Mouse (Mus musculus): ENCODE results near the gene Fam81a. TPM values are rescaled to one million over a fixed set of nuclear protein-coding genes. Genes with fewer than 3 reads are reported as not detected.

Fam81a gene
- polyA plus RNA-seq, 1 experiment, result 0.26 TPM

DNA sequence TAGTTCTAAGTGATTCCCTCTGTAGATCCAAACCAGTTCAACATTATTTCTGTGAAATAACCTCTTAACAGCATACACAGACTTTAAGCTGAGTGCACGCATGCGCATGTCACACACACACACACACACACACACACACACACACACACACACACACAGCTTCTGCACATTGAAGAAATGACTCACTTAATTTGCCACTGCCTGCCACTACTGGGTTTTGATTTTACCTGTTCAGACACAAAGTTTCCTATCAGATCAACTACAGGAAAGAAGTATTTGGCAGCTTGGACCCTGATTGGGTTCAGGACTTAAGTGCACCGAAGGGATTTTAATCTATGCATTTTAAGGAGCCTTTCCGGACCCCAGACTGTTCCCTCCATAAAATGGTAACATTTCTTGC is 2.0 kb downstream of the Fam81a start:
- H3K27me3 ChIP-seq (ENCODE audit: control insufficient read depth, insufficient read depth, low read length), result peaks cover 12% of the 10 kb centered on the region
- 46% methylated on average over 4 of the region's 4 CpGs for WGBS
- H3K4me1 ChIP-seq (ENCODE audit: control insufficient read depth, insufficient read depth, insufficient read length), result peaks cover 7% of the 10 kb centered on the region
- no peak overlapping the region for H3K4me3 ChIP-seq (ENCODE audit: extremely low read depth, insufficient read depth, insufficient read length)
- no peak overlapping the region for H3K27ac ChIP-seq (ENCODE audit: insufficient read depth, low read length)
- H3K36me3 ChIP-seq (ENCODE audit: control insufficient read depth, insufficient read depth, low read length), result no peaks in the 10 kb centered on the region
- no peak for DNase-seq (ENCODE audit: low read depth in 1 of 2, low spot score in 2 of 2)
- TF ChIP-seq CTCF (IDR thresholded peaks at IDR 0.05; ENCODE audit: extremely low read depth, insufficient read depth, insufficient read length, insufficient replicate concordance) (no peak), POLR2A (IDR thresholded peaks at IDR 0.05; ENCODE audit: low read depth, low read length) (no peak)

DNA sequence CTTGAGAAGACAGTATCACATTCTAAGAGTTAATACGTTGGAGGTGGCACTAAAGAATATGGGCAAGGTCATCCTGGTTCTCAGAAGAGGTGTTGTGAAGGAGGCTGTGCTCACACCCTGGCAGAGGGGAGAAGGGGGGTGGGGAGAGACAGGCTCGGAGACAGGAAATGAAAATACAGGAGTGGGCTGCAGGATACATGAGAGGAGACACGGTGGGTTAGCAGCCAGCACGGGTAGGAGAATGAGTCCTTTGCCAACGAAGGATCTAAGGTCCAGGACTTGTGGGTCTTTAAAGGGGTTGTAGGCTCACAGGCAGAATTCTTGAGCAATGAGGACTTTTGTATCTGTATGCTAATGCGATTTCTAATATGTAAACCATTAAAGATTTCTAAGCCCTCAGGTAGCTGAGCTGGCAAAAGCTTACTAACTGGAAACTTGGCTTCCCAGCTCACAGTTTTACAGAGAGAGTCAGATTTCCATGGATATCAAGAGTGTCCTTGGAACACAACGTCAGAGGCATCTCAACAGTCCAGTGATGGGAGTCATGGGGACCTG is 3.0 kb downstream of the Fam81a start:
- Histone ChIP-seq H3K27me3 (ENCODE audit: control insufficient read depth, insufficient read depth, low read length) (peaks cover 12% of the 10 kb centered on the region), H3K4me1 (ENCODE audit: control insufficient read depth, insufficient read depth, insufficient read length) (peaks cover 7% of the 10 kb centered on the region), H3K27ac (ENCODE audit: insufficient read depth, low read length) (no peak overlapping the region), H3K36me3 (ENCODE audit: control insufficient read depth, insufficient read depth, low read length) (no peaks in the 10 kb centered on the region), H3K4me3 (ENCODE audit: extremely low read depth, insufficient read depth, insufficient read length) (no peak overlapping the region)
- DNase-seq (ENCODE audit: low read depth in 1 of 2, low spot score in 2 of 2), result peak in 1 of 2 experiments; percentile 9
- 31% methylated on average over 7 of the region's 7 CpGs for WGBS
- TF ChIP-seq POLR2A (IDR thresholded peaks at IDR 0.05; ENCODE audit: low read depth, low read length) (no peak), CTCF (IDR thresholded peaks at IDR 0.05; ENCODE audit: extremely low read depth, insufficient read depth, insufficient read length, insufficient replicate concordance) (no peak)

DNA sequence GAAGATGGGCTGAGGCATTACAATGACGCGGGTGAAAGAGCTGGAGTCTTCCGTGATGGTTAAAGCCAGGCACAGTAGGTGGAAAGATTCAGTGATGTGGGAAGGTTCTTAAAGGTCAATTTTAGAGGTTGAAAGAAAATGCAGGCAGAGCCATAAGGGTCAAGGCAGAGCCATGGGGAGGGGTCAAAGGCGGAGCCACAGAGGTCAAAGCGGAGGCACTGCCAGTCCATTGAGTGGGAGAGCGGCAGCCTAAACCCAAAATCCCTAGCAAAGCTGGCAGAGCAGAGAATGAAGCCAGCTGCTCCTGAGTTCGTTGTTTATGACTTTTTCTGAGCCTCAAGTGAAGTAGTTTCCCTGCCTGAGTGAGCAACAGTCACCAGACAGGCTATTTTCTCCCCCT is 3.8 kb downstream of the Fam81a start:
- no peak for TF ChIP-seq CTCF (IDR thresholded peaks at IDR 0.05; ENCODE audit: extremely low read depth, insufficient read depth, insufficient read length, insufficient replicate concordance)
- no peak for TF ChIP-seq POLR2A (IDR thresholded peaks at IDR 0.05; ENCODE audit: low read depth, low read length)
- Histone ChIP-seq H3K27me3 (ENCODE audit: control insufficient read depth, insufficient read depth, low read length) (peaks cover 12% of the 10 kb centered on the region), H3K36me3 (ENCODE audit: control insufficient read depth, insufficient read depth, low read length) (no peaks in the 10 kb centered on the region), H3K4me3 (ENCODE audit: extremely low read depth, insufficient read depth, insufficient read length) (no peak overlapping the region), H3K27ac (ENCODE audit: insufficient read depth, low read length) (no peak overlapping the region), H3K4me1 (ENCODE audit: control insufficient read depth, insufficient read depth, insufficient read length) (peaks cover 7% of the 10 kb centered on the region)
- no peak for DNase-seq (ENCODE audit: low read depth in 1 of 2, low spot score in 2 of 2)
- 83% methylated on average over 7 of the region's 7 CpGs for WGBS

DNA sequence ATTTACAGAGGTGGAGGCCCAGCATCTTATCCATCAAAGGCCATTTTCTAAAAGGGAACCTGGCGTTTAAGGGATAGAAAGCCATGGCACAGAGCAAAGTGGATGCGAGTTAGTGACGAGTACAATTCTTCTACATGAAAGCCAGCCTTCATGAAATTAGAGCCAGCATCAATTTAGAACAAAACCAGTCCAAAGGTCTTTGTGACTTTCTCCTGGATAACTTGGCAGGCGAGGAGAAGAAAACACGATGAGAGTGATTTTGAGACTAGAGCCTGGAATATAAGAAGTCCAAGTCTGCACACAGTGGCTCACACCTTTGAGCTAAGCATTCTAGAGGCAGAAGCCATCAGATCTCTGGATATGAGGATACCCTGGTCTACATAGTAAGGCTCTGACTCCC is 4.4 kb downstream of the Fam81a start:
- H3K27ac ChIP-seq (ENCODE audit: insufficient read depth, low read length), result no peak overlapping the region
- no peaks in the 10 kb centered on the region for H3K36me3 ChIP-seq (ENCODE audit: control insufficient read depth, insufficient read depth, low read length)
- WGBS, result 89% methylated on average over 5 of the region's 5 CpGs
- H3K4me1 ChIP-seq (ENCODE audit: control insufficient read depth, insufficient read depth, insufficient read length), result peaks cover 7% of the 10 kb centered on the region
- DNase-seq (ENCODE audit: low read depth in 1 of 2, low spot score in 2 of 2), result no peak
- TF ChIP-seq CTCF (IDR thresholded peaks at IDR 0.05; ENCODE audit: extremely low read depth, insufficient read depth, insufficient read length, insufficient replicate concordance), result no peak
- no peak for TF ChIP-seq POLR2A (IDR thresholded peaks at IDR 0.05; ENCODE audit: low read depth, low read length)
- H3K27me3 ChIP-seq (ENCODE audit: control insufficient read depth, insufficient read depth, low read length), result peaks cover 12% of the 10 kb centered on the region
- no peak overlapping the region for H3K4me3 ChIP-seq (ENCODE audit: extremely low read depth, insufficient read depth, insufficient read length)

DNA sequence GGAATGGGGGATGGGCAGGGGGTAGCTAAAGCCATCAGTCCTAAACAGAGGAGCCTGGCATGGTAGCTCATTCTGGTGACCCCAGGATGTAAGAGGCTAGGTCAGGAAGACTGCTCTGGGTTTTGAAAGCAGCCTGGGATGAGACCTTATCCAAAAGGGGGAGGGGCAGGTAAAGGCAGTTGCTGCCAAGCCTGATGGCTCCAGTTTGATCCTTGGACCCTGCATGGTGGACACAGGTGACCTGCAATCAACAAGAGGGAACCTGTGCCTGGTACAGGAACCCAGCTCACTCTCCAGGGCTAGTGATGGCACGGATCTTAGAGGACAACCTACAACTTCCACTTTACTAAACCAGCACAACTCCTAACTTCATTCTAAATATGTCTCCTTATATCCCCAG is 7.2 kb downstream of the Fam81a start:
- no peak overlapping the region for H3K4me3 ChIP-seq (ENCODE audit: extremely low read depth, insufficient read depth, insufficient read length)
- no peak for DNase-seq (ENCODE audit: low read depth in 1 of 2, low spot score in 2 of 2)
- WGBS, result 86% methylated on average over 1 of the region's 1 CpGs
- no peak overlapping the region for H3K27ac ChIP-seq (ENCODE audit: insufficient read depth, low read length)
- H3K36me3 ChIP-seq (ENCODE audit: control insufficient read depth, insufficient read depth, low read length), result no peaks in the 10 kb centered on the region
- no peaks in the 10 kb centered on the region for H3K27me3 ChIP-seq (ENCODE audit: control insufficient read depth, insufficient read depth, low read length)
- TF ChIP-seq CTCF (IDR thresholded peaks at IDR 0.05; ENCODE audit: extremely low read depth, insufficient read depth, insufficient read length, insufficient replicate concordance) (no peak), POLR2A (IDR thresholded peaks at IDR 0.05; ENCODE audit: low read depth, low read length) (no peak)
- no peaks in the 10 kb centered on the region for H3K4me1 ChIP-seq (ENCODE audit: control insufficient read depth, insufficient read depth, insufficient read length)

DNA sequence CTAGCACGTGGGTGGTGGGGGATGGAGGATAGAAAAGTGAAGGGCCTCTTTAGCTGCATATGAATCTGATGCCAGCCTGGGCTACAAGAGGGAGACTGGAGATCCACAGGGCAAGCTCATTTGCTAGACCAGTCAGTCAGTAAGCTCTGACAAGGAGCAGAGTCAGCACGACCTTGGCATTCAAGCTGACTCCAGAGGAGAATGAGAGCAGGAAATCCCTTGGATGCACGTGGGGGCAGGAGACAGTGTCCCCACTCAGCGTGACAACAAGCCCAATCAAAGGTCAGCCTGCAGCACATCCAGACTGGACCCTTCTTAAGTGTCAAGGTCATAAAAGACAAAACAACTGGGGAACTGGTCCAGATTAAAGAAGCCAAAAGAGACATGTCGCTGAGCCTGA is 7.6 kb downstream of the Fam81a start:
- Histone ChIP-seq H3K36me3 (ENCODE audit: control insufficient read depth, insufficient read depth, low read length) (no peaks in the 10 kb centered on the region), H3K4me3 (ENCODE audit: extremely low read depth, insufficient read depth, insufficient read length) (no peak overlapping the region), H3K27ac (ENCODE audit: insufficient read depth, low read length) (no peak overlapping the region), H3K27me3 (ENCODE audit: control insufficient read depth, insufficient read depth, low read length) (no peaks in the 10 kb centered on the region), H3K4me1 (ENCODE audit: control insufficient read depth, insufficient read depth, insufficient read length) (no peaks in the 10 kb centered on the region)
- TF ChIP-seq CTCF (IDR thresholded peaks at IDR 0.05; ENCODE audit: extremely low read depth, insufficient read depth, insufficient read length, insufficient replicate concordance) (no peak), POLR2A (IDR thresholded peaks at IDR 0.05; ENCODE audit: low read depth, low read length) (no peak)
- DNase-seq (ENCODE audit: low read depth in 1 of 2, low spot score in 2 of 2), result no peak
- WGBS, result 78% methylated on average over 5 of the region's 5 CpGs

DNA sequence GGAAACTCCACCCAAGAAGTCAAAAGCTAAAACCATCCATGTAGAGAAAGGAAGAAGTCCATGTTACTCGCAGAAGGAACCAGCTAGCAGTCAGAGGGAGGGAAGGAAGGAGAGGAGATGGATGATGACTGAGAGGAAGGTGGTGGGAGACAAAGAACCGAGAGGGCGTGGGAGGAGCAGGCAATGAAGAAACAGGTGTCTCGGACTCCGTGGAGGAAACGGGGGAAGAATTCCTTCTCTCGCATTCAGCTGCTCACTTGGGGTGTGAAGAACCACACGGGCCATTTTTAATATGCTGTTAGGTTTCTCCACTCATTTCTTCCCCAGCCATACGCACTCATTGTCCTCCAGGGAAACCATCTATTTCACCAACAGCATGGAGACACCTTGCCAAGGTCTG is 8.1 kb downstream of the Fam81a start:
- H3K4me3 ChIP-seq (ENCODE audit: extremely low read depth, insufficient read depth, insufficient read length), result no peak overlapping the region
- no peak for TF ChIP-seq CTCF (IDR thresholded peaks at IDR 0.05; ENCODE audit: extremely low read depth, insufficient read depth, insufficient read length, insufficient replicate concordance)
- no peak for TF ChIP-seq POLR2A (IDR thresholded peaks at IDR 0.05; ENCODE audit: low read depth, low read length)
- 77% methylated on average over 9 of the region's 9 CpGs for WGBS
- H3K4me1 ChIP-seq (ENCODE audit: control insufficient read depth, insufficient read depth, insufficient read length), result no peaks in the 10 kb centered on the region
- DNase-seq (ENCODE audit: low read depth in 1 of 2, low spot score in 2 of 2), result no peak
- no peak overlapping the region for H3K27ac ChIP-seq (ENCODE audit: insufficient read depth, low read length)
- no peaks in the 10 kb centered on the region for H3K27me3 ChIP-seq (ENCODE audit: control insufficient read depth, insufficient read depth, low read length)
- H3K36me3 ChIP-seq (ENCODE audit: control insufficient read depth, insufficient read depth, low read length), result no peaks in the 10 kb centered on the region

Data from spleen, adult 2 months (tissue).